9 mouse cellular contexts compared by ENCODE assay signal in the genomic region with DNA sequence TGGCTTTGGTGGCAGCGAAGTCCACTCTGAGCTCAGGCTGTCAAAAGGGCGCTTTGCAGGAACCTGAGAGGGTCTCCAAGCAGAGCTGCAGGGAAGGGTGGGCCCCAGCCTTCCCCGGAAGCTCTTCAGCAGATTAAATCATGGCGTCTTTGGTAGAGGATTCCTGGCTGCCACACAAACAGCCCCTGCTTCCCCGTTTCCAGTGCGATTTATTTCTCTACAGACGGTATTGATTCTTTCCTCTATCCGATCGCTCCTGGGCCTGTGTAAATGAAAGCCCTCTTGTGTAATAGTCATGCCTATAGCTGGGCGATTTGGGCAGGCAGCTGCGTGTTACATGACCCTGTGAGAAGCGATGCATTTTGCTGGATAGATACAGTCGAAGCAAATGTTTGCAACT.
DNase-seq lines count a peak whose midpoint lies in the region; ATAC-seq and TF ChIP-seq lines count a peak whose summit lies in the region.
"Had no signal": no experiment of that assay in that cellular context is flagged by ENCODE, and none has a peak within 500 bp of the region (broad histone marks: within the 10 kb centered on the region; RNA-seq: fewer than 3 reads in every experiment).

No protein-coding gene starts in this region.

- H3K9me3 ChIP-seq in kidney, postnatal 0 days (replicated peaks; ENCODE audit: low read length) = no peaks in the 10 kb centered on the region
- no peaks in the 10 kb centered on the region for H3K9me3 ChIP-seq in embryonic facial prominence, embryonic 13.5 days
- no peaks in the 10 kb centered on the region for H3K9me3 ChIP-seq in hindbrain, embryonic 10.5 days
- H3K9me3 ChIP-seq in midbrain, embryonic 12.5 days = no peaks in the 10 kb centered on the region
- H3K9me3 ChIP-seq: G1E had no signal

- ATAC-seq in kidney, postnatal 0 days (replicated peaks; ENCODE audit: low FRiP score, low read depth) = no peak
- no peak for ATAC-seq in embryonic facial prominence, embryonic 13.5 days (ENCODE audit: insufficient number of reproducible peaks, insufficient read depth, low FRiP score, low TSS enrichment, low read depth)
- ATAC-seq in midbrain, embryonic 12.5 days (ENCODE audit: low FRiP score, low read depth) = no peak
- ATAC-seq in activated CD4-positive, CD25-positive, alpha-beta regulatory T cell, adult 4 months = no peak

- no peak for DNase-seq in kidney, postnatal 0 days (ENCODE audit: low spot score)
- no peak for DNase-seq in kidney, adult 18-20 months
- DNase-seq in hindbrain, embryonic 10.5 days (ENCODE audit: low spot score) = no peak
- DNase-seq in adrenal gland, adult 8-10 months = no peak
- no peak for DNase-seq in right cerebral cortex, postnatal 36 days (ENCODE audit: low spot score in 2 of 2)

- peak overlapping the region; percentile 64 for H3K4me2 ChIP-seq in kidney, postnatal 0 days (ENCODE audit: low read length)
- peak overlapping the region; percentile 69 for H3K4me2 ChIP-seq in embryonic facial prominence, embryonic 13.5 days
- peak overlapping the region; percentile 50 for H3K4me2 ChIP-seq in midbrain, embryonic 12.5 days (replicated peaks)

- WGBS in kidney, postnatal 0 days = 57% methylated on average over 13 of the region's 13 CpGs
- WGBS in embryonic facial prominence, embryonic 13.5 days = 41% methylated on average over 13 of the region's 13 CpGs
- 71% methylated on average over 13 of the region's 13 CpGs for WGBS in hindbrain, embryonic 10.5 days
- WGBS in midbrain, embryonic 12.5 days = 55% methylated on average over 13 of the region's 13 CpGs

- 0 out of 2 replicates have a peak overlapping the region, but pooled peaks have one; percentile 23 for H3K4me3 ChIP-seq in kidney, postnatal 0 days (replicated peaks; ENCODE audit: low read depth, low read length)
- peak overlapping the region; percentile 38 for H3K4me3 ChIP-seq in embryonic facial prominence, embryonic 13.5 days
- H3K4me3 ChIP-seq in hindbrain, embryonic 10.5 days = no peak overlapping the region
- peak overlapping the region; percentile 28; the same call in 1 of the 2 replicates for H3K4me3 ChIP-seq in midbrain, embryonic 12.5 days

- no peaks in the 10 kb centered on the region for H3K4me1 ChIP-seq in kidney, postnatal 0 days (replicated peaks; ENCODE audit: insufficient read depth, low read length)
- peaks cover 11% of the 10 kb centered on the region for H3K4me1 ChIP-seq in embryonic facial prominence, embryonic 13.5 days
- peaks cover 18% of the 10 kb centered on the region for H3K4me1 ChIP-seq in hindbrain, embryonic 10.5 days (replicated peaks)
- H3K4me1 ChIP-seq in midbrain, embryonic 12.5 days = peaks cover 10% of the 10 kb centered on the region

- no peak overlapping the region for H3K9ac ChIP-seq in kidney, postnatal 0 days (ENCODE audit: low read depth, low read length)
- H3K9ac ChIP-seq in embryonic facial prominence, embryonic 13.5 days = peak overlapping the region; percentile 62; the same call in 1 of the 2 replicates
- H3K9ac ChIP-seq in midbrain, embryonic 12.5 days (replicated peaks) = peak overlapping the region; percentile 49; the same call in 1 of the 2 replicates

- no peaks in the 10 kb centered on the region for H3K36me3 ChIP-seq in kidney, postnatal 0 days (ENCODE audit: insufficient read depth, low read length)
- no peaks in the 10 kb centered on the region for H3K36me3 ChIP-seq in embryonic facial prominence, embryonic 13.5 days
- no peaks in the 10 kb centered on the region for H3K36me3 ChIP-seq in hindbrain, embryonic 10.5 days
- no peaks in the 10 kb centered on the region for H3K36me3 ChIP-seq in midbrain, embryonic 12.5 days
- H3K36me3 ChIP-seq: G1E had no signal

- H3K27me3 ChIP-seq in kidney, postnatal 0 days (ENCODE audit: insufficient read depth, low read length) = no peaks in the 10 kb centered on the region
- no peaks in the 10 kb centered on the region for H3K27me3 ChIP-seq in embryonic facial prominence, embryonic 13.5 days
- H3K27me3 ChIP-seq in hindbrain, embryonic 10.5 days (ENCODE audit: insufficient read depth, poor library complexity, severe bottlenecking) = no peaks in the 10 kb centered on the region
- no peaks in the 10 kb centered on the region for H3K27me3 ChIP-seq in midbrain, embryonic 12.5 days

- TF ChIP-seq CTCF in kidney, postnatal 0 days (IDR thresholded peaks at IDR 0.05; ENCODE audit: low read depth) = no peak

- H3K27ac ChIP-seq in kidney, postnatal 0 days = no peak overlapping the region
- H3K27ac ChIP-seq in embryonic facial prominence, embryonic 13.5 days = no peak overlapping the region
- H3K27ac ChIP-seq in hindbrain, embryonic 10.5 days = peak overlapping the region; percentile 82
- peak overlapping the region; percentile 84 for H3K27ac ChIP-seq in midbrain, embryonic 12.5 days (replicated peaks)

Comparison
In these comparisons a context has a peak if more than half of its experiments do, and no peak if none do; other contexts are left out.
1. H3K27ac ChIP-seq: peak in hindbrain, embryonic 10.5 days (single experiment) and midbrain, embryonic 12.5 days (single experiment); none in kidney, postnatal 0 days (single experiment) and embryonic facial prominence, embryonic 13.5 days (single experiment).
2. Peak in every context shown above with its lines, with median percentiles within 50 percentile points of each other: H3K4me2 ChIP-seq.